Mouse (Mus musculus) gastrocnemius, adult 8-10 months (tissue): ENCODE data around the gene Zp1. TPM values are rescaled to one million over a fixed set of nuclear protein-coding genes. Genes with fewer than 3 reads are reported as not detected.

Experiments used
- DNase-seq, 2 experiments: peaks; one replicate each; pipeline ENCODE4 v3.0.0; 2022; ENCODE audit warnings: low spot score in 2 of 2
- total RNA-seq, 4 experiments: library from RNA; stranded (reverse); gene quantifications; 2 replicates each; pipeline ENCODE4 v1.2.4; 2022

Gene Zp1
- total RNA-seq: not detected

GRCm38 (mm10) chr19:10920532-10920931 is at the start of gene Zp1:
Gene Zp1, minus strand, starts transcription at chr19:10920632.
- DNase-seq: no peak

- DNase-seq: no peak
Measured at GRCm38 (mm10) chr19:10968578-10968977, 48.1 kb upstream of the Zp1 start.

- no peak for DNase-seq
Measured at GRCm38 (mm10) chr19:10965721-10966120, 45.3 kb upstream of the Zp1 start.

GRCm38 (mm10) chr19:10959978-10960346 is 39.5 kb upstream of the Zp1 start:
- no peak for DNase-seq

- peak in 1 of 2 experiments; percentile 35 for DNase-seq
Measured at GRCm38 (mm10) chr19:10959085-10959977, 38.9 kb upstream of the Zp1 start.

- peak; percentile 57 to 77 for DNase-seq
Measured at GRCm38 (mm10) chr19:10952021-10952939, 31.8 kb upstream of the Zp1 start.

GRCm38 (mm10) chr19:10949558-10949957 is 29.1 kb upstream of the Zp1 start:
- DNase-seq: no peak

- peak; percentile 88 to 93 for DNase-seq
Measured at GRCm38 (mm10) chr19:10949112-10949511, 28.7 kb upstream of the Zp1 start, which contains the start of gene Ccdc86. Gene Ccdc86, minus strand, starts transcription at chr19:10949266.

GRCm38 (mm10) chr19:10948416-10948815 is 28.0 kb upstream of the Zp1 start:
- DNase-seq: no peak

GRCm38 (mm10) chr19:10947219-10947618 is 26.8 kb upstream of the Zp1 start:
- no peak for DNase-seq

- no peak for DNase-seq
Measured at GRCm38 (mm10) chr19:10946506-10946905, 26.1 kb upstream of the Zp1 start.

- no peak for DNase-seq
Measured at GRCm38 (mm10) chr19:10943955-10944354, 23.5 kb upstream of the Zp1 start.

GRCm38 (mm10) chr19:10940801-10941457 is 20.5 kb upstream of the Zp1 start:
- no peak for DNase-seq

- DNase-seq: peak in 1 of 2 experiments; percentile 23
Measured at GRCm38 (mm10) chr19:10940097-10940800, 19.8 kb upstream of the Zp1 start.

GRCm38 (mm10) chr19:10938771-10939170 is 18.3 kb upstream of the Zp1 start:
- no peak for DNase-seq

GRCm38 (mm10) chr19:10937110-10937563 is 16.7 kb upstream of the Zp1 start, which contains the start of gene Ptgdr2:
Gene Ptgdr2, plus strand, starts transcription at chr19:10937160.
- DNase-seq: no peak

- no peak for DNase-seq
Measured at GRCm38 (mm10) chr19:10936077-10936476, 15.6 kb upstream of the Zp1 start.

GRCm38 (mm10) chr19:10935029-10935428 is 14.6 kb upstream of the Zp1 start:
- DNase-seq: no peak

- DNase-seq: no peak
Measured at GRCm38 (mm10) chr19:10930641-10931040, 10.2 kb upstream of the Zp1 start.

- DNase-seq: no peak
Measured at GRCm38 (mm10) chr19:10926666-10927065, 6.2 kb upstream of the Zp1 start.
